Mouse (Mus musculus): Measurements from ENCODE around the gene Katnal1.

GRCm38 (mm10) chr5:148837069-148837468 lies 92.1 kb downstream of the Katnal1 start:
- TF ChIP-seq EP300 (IDR thresholded peaks at IDR 0.05; ENCODE audit: low read depth) (no peak), CTCF (IDR thresholded peaks at IDR 0.05; ENCODE audit: low read depth) (no peak)

Measured in heart, postnatal 0 days (tissue).